Mouse (Mus musculus): Measurements from ENCODE around the gene Vsig1. TPM values are rescaled to one million over a fixed set of nuclear protein-coding genes. Genes with fewer than 3 reads are reported as not detected.

The Vsig1 gene
- total RNA-seq, 2 experiments from 2014 or later: not detected

Other genes starting within 250 kb of the Vsig1 start
- gene Mid2, start 243.0 kb upstream of the Vsig1 start, total RNA-seq (2021): 10 to 100 TPM; 25.8 to 36.3 TPM
- not detected for gene Tex13b, start 94.2 kb upstream of the Vsig1 start, total RNA-seq (2021)
- 10 to 100 TPM; 27.8 to 30.2 TPM for gene Psmd10, start 49.1 kb downstream of the Vsig1 start, total RNA-seq (2021)
- 10 to 100 TPM; 15.9 to 16.8 TPM for gene Atg4a, start 49.3 kb downstream of the Vsig1 start, total RNA-seq (2021)